Mouse (Mus musculus): ENCODE measurements at regions not wholly inside any gene's neighbourhood (a gene's known extent, or its start where the extent isn't known, plus 50 kb on each side); places are given as distances from the start of the nearest gene placed in this dataset.
A peak's percentile ranks its signal among the peaks of the same experiment; 100 is the strongest.

DNA sequence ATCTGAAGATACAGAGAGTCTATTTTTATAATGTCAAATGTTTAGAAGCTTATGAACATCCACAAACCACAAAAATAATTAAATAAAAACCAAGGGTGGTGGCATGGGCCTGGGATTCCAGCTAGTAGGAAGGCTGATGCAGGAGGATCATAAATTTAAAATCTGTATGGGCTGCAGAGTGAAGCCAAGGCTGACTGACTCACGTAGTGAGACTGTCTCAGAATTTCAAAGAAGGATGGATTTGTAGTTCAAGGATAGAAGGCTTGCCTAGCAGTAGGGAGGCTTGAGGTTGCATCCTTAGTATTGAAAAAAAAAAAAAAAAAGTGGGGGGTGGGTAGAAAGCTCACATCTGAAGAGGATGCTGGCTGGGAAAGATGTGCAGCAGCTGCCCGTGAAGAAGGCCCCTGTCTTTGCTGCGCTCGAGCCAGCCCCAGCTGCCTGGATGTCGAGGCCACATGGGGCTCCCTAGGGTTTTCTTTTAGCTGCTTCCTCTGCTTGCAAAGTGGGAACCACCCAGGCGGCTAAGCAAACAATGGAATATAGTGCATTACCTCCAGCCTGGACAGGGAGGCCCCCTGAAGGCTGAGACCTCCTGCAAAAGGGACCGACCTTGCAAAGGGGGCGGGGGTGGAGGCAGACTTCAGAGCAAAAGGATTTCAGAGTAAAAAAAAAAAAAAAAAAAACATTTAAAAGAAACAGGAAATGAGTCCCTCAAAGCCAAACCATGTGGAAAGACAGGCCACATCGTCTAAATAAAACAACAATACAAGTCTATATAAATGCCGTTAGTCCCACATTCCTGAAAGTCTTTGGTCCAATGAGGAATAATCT, 101.3 kb downstream of the Tmco5 start:
- DNase-seq (ENCODE audit: low read depth, low spot score): no peak

DNA sequence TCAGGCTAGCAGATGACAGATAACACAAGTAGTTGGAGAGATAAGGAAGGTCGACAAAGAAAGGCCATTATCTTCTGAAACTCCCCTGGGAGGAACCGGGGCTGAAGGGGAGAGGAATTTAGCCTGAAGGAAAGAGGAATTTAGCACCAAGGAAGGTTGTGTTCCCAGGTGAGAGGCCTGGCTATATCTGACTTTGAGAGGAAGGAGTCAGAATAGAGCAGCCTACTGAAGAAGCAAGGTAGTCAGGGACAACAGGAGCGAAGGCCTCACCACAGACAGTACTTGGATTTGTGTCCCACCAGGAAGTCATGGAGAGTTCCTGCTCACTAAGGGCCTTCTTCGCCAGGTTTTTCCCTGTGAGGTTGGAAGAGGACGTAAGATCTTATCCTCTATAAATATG, 102.2 kb downstream of the Tmco5 start:
- no peak for DNase-seq (ENCODE audit: low read depth, low spot score)

DNA sequence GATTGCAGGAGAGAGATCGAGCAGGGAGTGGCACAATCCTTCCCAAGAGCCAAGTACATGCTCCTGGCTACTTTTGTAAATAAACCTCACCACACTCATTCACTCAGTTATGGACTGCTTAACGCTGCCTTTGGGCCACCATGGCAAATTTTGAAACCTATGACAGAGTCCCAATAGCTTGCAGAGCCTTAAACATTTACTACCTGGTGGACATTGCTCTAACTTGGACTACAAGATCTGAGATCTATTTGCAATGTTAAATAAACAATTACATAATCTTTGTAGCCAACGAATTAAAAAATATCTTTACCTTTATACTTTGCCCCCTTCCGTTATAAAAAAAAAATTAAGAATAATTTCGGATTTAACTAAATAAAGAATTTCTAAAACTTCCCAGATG, 104.9 kb downstream of the Tmco5 start:
- DNase-seq (ENCODE audit: low read depth, low spot score): no peak

DNA sequence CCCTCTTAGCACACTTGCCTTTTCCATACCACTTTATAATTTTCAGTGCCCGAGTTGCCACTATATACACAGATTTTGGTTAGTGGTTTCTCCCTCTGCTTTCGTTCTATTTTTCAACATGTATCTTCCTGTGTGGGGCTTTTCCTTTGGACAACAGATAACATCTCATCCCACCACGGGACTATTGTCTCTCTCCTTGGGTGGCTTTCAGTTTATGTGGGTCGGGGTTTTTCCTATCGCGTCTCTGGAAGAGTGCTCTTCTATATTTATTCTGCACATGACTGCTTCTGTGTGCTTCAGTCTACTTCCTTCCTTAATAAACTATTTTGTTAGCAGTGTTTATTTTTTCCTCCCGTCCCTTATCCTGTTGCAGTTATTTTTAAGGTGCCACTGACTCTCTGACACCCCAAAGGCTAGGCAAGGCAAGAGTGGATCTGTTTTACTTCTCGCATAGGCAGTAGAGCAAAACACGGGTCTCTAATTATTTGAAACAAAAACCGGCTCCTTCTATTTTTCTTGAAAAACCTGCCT, 105.4 kb downstream of the Tmco5 start:
- no peak for DNase-seq (ENCODE audit: low read depth, low spot score)

DNA sequence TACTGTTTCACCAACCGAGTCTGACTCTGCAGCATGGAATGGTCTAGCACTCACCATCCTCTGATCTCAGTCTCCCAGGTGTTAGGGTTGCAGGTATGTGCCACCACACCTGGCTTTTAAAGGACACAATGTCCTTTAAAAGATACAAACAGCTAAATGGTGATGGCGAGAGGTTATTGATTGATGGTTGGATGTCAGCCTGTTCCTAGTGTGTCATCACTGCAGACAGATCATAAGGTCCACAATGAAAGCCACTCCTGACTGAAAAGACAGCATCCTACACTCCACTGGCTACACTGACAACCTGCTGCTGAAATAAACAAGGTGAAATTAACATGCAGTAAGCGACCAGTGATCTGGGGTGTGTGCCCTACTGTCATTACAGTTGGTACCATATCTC, 106.1 kb downstream of the Tmco5 start:
- no peak for DNase-seq (ENCODE audit: low read depth, low spot score)

DNA sequence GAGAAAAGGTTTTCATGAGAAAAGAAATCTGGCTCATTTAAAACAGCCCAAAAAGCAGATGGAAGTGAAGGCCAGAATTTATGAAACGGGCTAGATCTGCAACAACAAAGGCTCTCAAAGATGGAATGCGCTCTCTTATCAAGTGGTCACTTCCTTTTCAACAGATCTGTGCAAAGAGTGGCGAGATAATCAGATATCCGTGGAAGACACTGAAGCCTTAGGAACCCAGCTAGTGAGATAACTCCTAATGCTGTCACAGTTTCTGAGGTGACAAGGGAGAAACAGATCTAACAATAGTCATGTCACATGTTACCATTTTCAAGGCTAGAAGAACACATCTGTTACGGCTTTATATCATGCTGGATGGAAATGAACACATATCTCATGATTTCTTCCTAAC, 107.1 kb downstream of the Tmco5 start:
- DNase-seq (ENCODE audit: low read depth, low spot score): no peak

DNA sequence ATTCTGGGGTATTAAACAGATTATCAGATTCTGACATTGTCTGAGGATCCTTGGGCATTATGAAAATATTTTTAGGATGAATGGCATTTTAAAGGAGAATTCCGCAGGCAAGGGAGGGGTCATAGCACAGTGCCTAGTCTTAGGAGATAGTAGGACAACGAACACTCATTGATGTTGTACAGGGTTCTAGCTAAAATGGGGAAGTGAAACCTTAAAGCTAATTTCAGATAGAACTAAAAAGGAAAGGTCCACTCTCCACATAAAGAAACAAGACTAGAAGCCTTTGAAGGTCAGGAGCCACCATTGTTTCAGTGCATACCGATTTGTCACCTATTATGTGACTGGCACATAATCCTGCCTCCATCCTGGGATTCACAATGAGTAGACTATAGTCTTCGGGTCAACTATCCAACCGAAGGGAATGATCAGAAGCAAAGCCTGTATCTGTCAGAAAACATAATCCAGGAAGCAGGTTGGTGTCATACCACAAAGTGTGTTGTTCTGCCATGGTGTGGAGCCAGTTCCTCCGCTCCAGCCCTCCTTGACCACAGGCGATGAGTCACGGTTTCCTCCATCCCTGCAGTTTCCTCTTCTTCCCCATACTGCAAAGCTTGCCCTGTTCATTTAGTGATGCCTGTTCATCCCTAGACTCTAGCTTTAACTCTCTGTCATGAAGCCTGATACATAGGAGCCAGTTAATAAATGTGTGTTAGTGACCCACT, 110.6 kb downstream of the Tmco5 start:
- DNase-seq (ENCODE audit: low read depth, low spot score): no peak

DNA sequence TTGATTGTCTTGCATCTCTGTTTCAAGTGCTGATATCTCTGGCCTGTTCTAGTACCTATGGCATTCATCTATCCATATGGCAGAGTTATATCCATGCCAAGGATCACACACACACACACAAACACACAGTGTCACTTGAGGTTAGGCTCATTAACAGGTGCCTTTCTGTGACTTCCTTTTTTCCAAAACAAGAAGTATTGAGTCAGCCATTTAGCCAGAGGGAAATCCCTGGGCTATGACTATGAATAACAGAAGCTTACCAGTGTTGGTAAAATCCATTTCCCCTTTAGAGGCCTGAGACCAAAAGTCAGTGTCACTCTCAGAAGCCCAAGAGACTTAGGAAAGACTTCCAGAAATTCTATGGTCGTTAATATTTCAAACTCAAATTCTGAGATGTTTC, 111.6 kb downstream of the Tmco5 start:
- DNase-seq (ENCODE audit: low read depth, low spot score): no peak

DNA sequence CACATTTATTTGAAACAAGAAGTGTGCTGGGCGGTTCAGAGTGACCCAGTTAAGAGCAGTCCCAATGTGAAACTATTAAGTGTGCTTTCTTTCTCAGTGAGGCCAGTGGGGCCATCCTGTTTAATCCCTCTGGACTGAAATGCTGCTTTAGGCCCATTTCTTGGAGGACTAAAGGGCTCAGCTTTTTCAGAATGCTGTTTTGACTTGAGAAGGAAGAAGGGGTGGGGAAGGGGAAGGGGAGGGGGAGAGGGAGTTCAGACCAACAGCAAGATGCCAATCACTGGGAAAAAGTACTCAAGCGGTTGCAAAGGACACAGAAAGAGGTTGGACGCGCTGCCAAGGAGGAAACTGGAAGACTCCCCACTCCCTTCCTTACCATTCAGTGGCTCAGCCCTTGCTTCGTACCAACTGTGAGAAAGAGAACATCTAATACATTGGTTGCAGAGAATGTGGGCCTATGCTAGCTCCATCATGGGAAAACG, 113.1 kb downstream of the Tmco5 start:
- no peak for DNase-seq (ENCODE audit: low read depth, low spot score)

DNA sequence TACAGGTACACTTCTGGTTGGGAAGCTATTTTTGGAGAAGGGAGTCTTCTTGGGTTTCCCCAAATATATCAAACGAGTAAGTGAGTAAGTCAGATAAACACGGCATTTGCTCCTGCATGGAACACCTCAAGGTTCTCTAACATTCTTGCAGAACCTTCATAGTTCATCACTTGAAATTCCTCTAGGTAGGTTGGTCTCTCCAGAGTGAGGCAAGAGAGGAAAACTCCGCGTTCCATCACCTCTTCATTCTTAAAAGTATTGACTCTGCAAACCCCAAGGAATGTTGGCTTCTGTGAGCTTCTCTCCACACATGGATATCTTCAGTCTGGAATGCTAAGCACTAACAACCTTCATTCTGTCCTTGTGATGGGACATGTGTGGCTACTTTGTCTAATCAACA, 115.2 kb downstream of the Tmco5 start:
- DNase-seq (ENCODE audit: low read depth, low spot score): no peak

DNA sequence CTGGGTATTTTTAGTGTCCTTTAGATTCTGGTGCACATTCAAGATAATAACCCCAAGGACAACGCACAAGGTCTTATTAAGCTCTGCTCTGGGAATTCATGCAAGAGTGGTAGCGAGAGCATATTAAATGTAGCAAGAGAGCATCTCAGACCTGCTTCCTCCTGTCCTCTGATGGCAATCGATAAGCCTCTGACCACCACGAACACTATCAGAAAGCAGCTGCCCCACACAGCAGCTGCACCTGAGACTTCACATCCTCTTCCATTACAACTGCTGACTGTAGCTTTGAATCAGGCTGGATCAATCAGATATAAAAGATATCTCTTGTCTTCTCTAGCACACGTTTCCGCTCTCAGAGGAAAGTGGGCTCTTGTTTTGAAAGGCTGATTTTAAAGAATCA, 117.8 kb downstream of the Tmco5 start:
- no peak for DNase-seq (ENCODE audit: low read depth, low spot score)

DNA sequence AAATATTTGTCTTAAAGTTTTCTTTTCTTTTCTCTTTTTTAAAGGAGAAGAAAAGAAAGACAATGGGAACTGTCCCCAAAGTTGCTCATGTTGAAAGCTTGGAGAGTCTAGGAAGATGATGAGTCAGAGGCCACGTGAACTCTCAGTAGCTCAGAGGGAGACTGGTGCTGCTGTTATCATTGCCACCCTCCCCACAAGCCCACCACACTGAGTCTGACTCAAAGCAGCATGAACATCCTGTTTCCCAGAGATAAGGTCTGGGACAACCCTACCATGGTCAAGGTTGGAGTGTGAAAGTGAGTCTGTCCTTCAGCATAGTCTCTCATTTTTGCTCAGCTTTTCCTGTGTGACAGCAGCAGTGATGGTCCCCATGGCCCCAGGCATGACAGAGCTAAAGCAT, 120.3 kb downstream of the Tmco5 start:
- DNase-seq (ENCODE audit: low read depth, low spot score): no peak

DNA sequence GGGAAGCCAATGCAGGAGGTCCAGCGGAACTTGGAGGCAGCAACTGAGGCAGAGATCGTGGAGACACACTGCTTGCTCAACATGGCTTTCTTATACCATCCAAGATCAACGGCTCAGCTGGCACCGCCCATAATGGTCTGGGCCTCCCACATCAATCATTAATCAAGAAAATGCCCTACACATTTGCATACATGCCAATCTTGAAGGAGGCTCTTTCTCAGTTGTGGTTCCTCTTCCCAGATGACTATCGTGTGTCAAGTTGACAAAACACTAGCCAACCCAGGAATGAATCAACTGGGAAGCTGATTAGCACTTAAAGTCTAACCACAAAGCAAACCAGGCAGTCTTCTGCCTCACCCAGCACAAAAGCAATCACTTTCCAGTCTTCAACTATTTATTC, 121.1 kb downstream of the Tmco5 start:
- no peak for DNase-seq (ENCODE audit: low read depth, low spot score)

DNA sequence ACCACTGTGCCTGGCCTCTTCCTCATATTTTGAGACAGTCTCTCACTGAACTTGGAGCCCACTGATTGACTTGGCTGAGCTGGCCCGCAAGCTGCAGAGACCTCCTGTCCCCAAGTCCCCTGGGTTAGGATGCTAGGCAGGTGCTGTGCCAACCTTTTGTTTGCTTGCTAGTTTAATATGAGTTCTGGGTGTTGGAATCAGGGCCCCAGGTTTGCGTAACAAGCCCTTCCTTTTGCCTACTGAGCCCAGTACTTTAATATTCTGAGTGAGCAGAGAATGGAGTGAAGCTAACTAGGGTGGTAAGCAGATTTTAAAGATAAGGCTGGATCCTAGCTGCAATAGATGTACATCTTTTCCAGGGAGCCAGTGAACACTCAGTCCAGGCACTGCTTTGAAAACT, 117.2 kb upstream of the Spred1 start:
- no peak for DNase-seq (ENCODE audit: low read depth, low spot score)

DNA sequence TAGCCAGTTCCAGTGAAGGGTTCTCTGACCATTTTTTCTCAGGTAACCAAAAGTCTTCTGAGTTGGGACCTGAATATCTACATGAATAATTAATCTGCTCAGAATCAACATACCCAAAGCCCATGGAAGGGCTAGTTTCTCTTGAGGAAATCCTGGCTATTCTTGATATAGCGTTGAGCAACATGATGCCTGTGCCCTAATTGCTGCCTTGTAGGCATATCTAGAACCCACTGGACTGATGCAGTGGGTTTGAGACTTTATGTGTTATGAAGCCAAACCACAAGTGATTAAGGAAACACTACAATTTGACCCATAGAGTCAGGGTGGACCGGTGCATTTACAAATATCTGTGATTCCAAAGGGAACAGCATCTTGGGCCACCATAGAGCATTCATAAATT, 114.3 kb upstream of the Spred1 start:
- no peak for DNase-seq (ENCODE audit: low read depth, low spot score)

DNA sequence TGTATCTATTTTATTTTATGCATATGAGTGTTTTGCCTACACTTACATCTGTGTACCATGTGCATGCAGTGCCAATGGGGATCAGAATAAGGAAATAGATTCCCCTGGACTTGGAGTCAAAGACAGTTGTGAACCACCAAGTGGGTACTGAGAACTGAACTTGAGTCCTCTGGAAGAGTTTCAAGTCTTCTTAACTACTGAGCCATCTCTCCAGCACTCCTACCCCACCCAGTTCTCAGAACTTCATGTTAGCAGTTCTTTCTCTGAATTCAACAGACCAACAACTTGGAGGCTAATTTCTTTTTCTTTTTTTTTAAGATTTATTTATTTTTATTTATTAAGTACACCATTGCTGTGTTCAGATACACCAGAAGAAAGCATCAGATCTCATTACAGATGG, 112.3 kb upstream of the Spred1 start:
- no peak for DNase-seq (ENCODE audit: low read depth, low spot score)

DNA sequence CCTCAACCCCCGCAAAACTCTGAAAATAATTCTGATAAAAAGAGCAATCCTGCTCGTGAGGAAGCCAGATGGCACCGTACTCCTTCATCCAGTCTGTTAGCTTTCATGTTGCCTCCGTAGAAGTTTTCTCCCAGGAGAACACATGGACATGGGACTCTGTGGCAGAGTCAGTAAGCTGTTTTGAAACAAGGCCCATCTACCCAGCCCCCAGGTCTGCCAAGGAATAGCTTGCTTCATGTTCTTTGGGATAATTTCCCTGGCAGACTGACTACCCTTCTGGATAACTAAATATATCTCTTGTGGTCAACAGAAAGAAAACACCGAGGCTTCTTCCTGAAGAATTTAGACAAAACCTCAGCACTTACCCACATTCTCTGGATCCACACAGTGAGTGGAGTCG, 111.2 kb upstream of the Spred1 start:
- DNase-seq (ENCODE audit: low read depth, low spot score): no peak

DNA sequence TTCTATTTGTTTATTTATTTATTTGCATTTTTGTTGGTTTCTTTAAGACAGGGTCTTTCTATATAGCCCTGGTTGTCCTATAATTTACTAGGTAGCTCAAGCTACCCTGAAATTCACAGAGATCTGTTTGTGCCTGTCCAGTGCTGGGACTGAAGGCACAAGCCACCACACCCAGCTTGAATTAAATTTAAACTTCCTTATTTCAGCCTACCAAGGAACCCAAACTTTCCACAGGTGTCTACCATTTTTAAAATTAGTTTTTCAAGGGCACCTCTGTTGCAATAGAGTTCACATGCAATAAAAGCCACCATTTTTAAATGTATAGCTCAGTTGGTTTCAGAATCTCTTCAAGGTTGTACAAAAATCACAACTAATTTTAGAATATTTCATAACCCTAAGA, 110.2 kb upstream of the Spred1 start:
- no peak for DNase-seq (ENCODE audit: low read depth, low spot score)

DNA sequence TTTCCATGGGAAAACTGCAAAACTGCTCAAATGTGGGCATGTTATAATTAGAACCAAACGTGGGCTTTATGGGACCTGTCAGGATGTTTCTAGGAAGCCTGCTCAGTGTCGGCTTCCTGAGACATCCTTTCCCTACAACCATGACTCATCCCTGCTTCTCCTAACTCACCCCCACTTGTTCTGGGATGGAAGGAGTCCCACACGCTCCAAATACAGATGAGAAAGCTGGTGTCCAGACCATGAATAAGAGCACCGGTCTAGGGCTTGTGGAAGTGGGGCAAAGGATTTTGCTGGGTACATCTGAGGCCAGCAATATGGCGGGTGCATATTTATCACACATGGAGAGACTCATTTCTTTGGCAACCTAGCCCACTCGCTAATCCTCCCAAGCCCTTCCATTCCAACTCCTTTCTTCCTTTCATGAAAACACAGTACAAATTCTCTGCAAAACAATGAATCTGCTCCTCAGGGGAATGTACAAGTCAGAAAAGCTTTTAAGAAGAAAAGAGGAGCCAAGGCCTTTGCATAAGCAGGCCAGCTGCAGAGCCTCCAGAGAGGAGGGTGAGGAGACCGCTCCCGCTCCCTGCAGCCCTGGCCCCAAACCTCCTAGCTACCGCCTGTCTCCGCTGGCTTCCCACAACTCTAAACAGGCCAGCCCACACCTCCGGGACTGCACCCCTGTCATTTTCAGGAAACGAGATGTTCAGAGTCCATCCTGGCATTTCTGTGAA, 103.1 kb upstream of the Spred1 start:
- no peak for DNase-seq (ENCODE audit: low read depth, low spot score)

DNA sequence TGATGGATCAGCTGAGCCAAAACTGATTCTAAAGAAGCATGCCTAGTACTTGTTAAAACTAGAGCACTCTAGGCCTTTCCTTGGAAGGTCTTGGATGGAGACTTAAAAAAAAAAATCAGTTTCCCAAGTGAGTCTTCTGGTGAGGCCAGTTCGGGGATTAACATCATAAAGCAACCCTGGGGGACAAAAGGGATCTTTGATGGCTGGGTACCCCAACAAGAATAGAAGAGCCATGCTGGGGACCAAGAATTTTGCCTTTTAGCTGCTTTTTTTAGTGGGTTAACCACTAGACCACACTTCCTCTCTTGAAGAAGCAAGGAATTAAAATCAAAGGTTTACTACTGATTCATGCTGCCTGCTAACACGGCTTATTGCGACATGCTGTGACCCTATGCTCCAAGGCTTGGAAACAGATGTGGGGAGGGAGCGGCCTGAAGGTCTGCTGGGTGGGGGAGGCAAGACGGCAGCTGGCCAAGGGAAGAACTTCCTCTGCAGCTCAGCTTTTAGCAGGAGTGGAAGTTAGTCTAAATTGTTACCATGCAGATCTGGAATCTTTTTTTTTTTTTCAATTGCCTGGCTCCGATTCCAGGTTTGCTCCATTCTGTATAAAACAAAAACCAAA, 102.1 kb upstream of the Spred1 start:
- DNase-seq (ENCODE audit: low read depth, low spot score): peak; percentile 20

DNA sequence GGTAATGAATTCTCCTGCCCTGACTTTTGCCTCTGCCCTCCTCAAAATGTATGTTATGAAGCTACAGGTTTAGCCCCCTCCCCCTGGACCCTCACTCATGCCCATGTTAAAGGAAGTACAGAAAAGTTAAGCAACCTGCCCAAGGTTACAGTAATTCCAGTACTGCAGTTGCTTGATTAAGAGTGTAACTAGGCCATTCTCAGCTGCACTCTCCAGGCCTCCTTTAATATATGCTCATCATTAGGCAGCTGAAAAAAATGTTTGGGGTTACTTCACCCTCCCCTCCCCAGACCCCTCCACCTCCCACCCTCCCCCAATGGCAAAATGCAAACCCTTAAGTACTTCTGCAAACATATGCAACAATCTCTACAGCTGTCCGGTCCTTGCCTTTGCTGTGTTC, 101.6 kb upstream of the Spred1 start:
- no peak for DNase-seq (ENCODE audit: low read depth, low spot score)

DNA sequence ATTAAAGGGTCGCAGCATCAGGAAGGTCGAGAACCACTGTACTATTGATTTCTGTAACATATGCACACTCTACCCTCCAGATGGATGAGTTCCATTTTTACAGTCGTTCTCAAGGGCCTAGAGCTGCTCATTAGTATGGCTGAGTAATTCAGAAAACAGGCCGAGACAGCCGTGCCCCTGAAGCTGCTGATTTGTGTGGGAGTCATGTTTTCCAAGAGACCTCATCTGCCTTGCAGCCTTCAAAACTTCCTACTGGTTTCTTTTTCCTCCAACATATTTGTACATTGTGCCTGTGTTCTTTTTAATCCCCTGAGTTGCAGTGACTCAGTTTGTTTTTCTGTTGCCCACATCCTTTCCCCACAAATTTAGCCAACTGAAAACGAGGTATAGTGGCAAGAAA, 99.4 kb upstream of the Spred1 start:
- DNase-seq (ENCODE audit: low read depth, low spot score): no peak
